Mouse (Mus musculus): ENCODE results near the gene Akt3. TPM values are rescaled to one million over a fixed set of nuclear protein-coding genes. Genes with fewer than 3 reads are reported as not detected.

Gene Akt3
- polyA plus RNA-seq, 1 experiment from 2014 or later = 2.3 TPM

GRCm38 (mm10) chr1:177013313-177013712, 244.7 kb downstream of the Akt3 start:
- Histone ChIP-seq H3K9me3 (ENCODE audit: control insufficient read depth, low read length) (no peaks in the 10 kb centered on the region), H3K4me1 (ENCODE audit: control insufficient read depth, insufficient read depth, low read length) (peaks cover 10% of the 10 kb centered on the region), H3K4me3 (ENCODE audit: low read length) (no peak overlapping the region), H3K27ac (ENCODE audit: low read length) (no peak overlapping the region), H3K9ac (ENCODE audit: low read depth, low read length) (no peak overlapping the region), H3K36me3 (ENCODE audit: control insufficient read depth, insufficient read depth, low read length) (no peaks in the 10 kb centered on the region), H3K4me2 (ENCODE audit: low read depth, low read length) (no peak overlapping the region), H3K27me3 (replicated peaks; ENCODE audit: control insufficient read depth, insufficient read depth, low read length) (no peaks in the 10 kb centered on the region)
- 70% methylated on average over 1 of the region's 1 CpGs for WGBS
- peak; percentile 68 for ATAC-seq

DNA sequence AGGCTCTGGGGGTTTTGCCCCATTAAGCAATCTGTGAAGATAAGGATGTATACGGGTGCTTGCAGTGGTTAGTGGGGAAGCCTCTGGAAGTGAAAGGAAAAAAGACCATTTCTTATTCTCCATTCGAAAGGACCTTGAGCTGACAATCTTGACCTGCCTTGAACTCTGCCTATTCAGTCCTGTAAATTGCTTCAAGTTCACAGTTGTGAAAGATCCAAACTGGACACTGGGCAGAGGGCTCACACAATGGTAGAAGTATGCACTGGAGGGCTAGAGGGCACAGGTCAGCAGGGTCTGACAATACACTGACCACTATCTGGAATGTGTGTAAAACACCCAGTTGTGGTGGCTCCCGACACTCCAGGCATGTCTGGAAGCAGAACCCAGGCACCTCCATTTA, 245.2 kb downstream of the Akt3 start:
- Histone ChIP-seq H3K4me1 (ENCODE audit: control insufficient read depth, insufficient read depth, low read length) (peaks cover 10% of the 10 kb centered on the region), H3K36me3 (ENCODE audit: control insufficient read depth, insufficient read depth, low read length) (no peaks in the 10 kb centered on the region), H3K27ac (ENCODE audit: low read length) (no peak overlapping the region), H3K4me2 (ENCODE audit: low read depth, low read length) (no peak overlapping the region), H3K9ac (ENCODE audit: low read depth, low read length) (no peak overlapping the region), H3K27me3 (replicated peaks; ENCODE audit: control insufficient read depth, insufficient read depth, low read length) (no peaks in the 10 kb centered on the region), H3K4me3 (ENCODE audit: low read length) (no peak overlapping the region), H3K9me3 (ENCODE audit: control insufficient read depth, low read length) (no peaks in the 10 kb centered on the region)
- 75% methylated on average over 3 of the region's 3 CpGs for WGBS
- no peak for ATAC-seq

DNA sequence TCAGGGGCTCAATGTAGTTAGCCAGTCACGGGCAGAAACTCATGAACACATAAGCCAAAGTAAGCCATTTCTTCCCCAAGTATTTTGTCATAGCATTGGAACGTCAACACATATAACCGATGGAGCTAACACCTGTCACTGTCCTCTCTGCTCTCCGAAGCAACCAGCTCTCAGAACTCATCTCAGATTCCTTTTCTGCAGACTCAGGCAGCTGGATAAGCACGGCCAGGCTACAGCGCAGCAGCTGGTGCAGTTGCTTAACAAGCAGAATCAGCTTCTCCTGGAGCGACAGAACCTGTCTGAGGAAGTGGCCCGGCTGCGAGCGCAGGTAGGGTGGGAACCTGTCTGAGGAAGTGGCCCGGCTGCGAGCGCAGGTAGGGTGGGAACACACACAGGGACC, 246.3 kb downstream of the Akt3 start:
- Histone ChIP-seq H3K4me2 (ENCODE audit: low read depth, low read length) (no peak overlapping the region), H3K27me3 (replicated peaks; ENCODE audit: control insufficient read depth, insufficient read depth, low read length) (no peaks in the 10 kb centered on the region), H3K27ac (ENCODE audit: low read length) (no peak overlapping the region), H3K9ac (ENCODE audit: low read depth, low read length) (no peak overlapping the region), H3K4me3 (ENCODE audit: low read length) (no peak overlapping the region), H3K36me3 (ENCODE audit: control insufficient read depth, insufficient read depth, low read length) (no peaks in the 10 kb centered on the region), H3K9me3 (ENCODE audit: control insufficient read depth, low read length) (no peaks in the 10 kb centered on the region), H3K4me1 (ENCODE audit: control insufficient read depth, insufficient read depth, low read length) (peaks cover 10% of the 10 kb centered on the region)
- 82% methylated on average over 13 of the region's 13 CpGs for WGBS
- ATAC-seq = no peak

GRCm38 (mm10) chr1:177010607-177011302, 247.2 kb downstream of the Akt3 start:
- no peaks in the 10 kb centered on the region for H3K27me3 ChIP-seq (replicated peaks; ENCODE audit: control insufficient read depth, insufficient read depth, low read length)
- no peaks in the 10 kb centered on the region for H3K9me3 ChIP-seq (ENCODE audit: control insufficient read depth, low read length)
- H3K9ac ChIP-seq (ENCODE audit: low read depth, low read length) = no peak overlapping the region
- ATAC-seq = no peak
- H3K4me2 ChIP-seq (ENCODE audit: low read depth, low read length) = no peak overlapping the region
- H3K27ac ChIP-seq (ENCODE audit: low read length) = no peak overlapping the region
- no peaks in the 10 kb centered on the region for H3K36me3 ChIP-seq (ENCODE audit: control insufficient read depth, insufficient read depth, low read length)
- peaks cover 10% of the 10 kb centered on the region for H3K4me1 ChIP-seq (ENCODE audit: control insufficient read depth, insufficient read depth, low read length)
- no peak overlapping the region for H3K4me3 ChIP-seq (ENCODE audit: low read length)
- WGBS = 75% methylated on average over 6 of the region's 6 CpGs

GRCm38 (mm10) chr1:177010041-177010440, 248.0 kb downstream of the Akt3 start:
- Histone ChIP-seq H3K27ac (ENCODE audit: low read length) (no peak overlapping the region), H3K9ac (ENCODE audit: low read depth, low read length) (no peak overlapping the region), H3K4me3 (ENCODE audit: low read length) (no peak overlapping the region), H3K4me2 (ENCODE audit: low read depth, low read length) (no peak overlapping the region), H3K4me1 (ENCODE audit: control insufficient read depth, insufficient read depth, low read length) (peaks cover 10% of the 10 kb centered on the region), H3K27me3 (replicated peaks; ENCODE audit: control insufficient read depth, insufficient read depth, low read length) (no peaks in the 10 kb centered on the region), H3K9me3 (ENCODE audit: control insufficient read depth, low read length) (no peaks in the 10 kb centered on the region), H3K36me3 (ENCODE audit: control insufficient read depth, insufficient read depth, low read length) (no peaks in the 10 kb centered on the region)
- WGBS = 58% methylated on average over 3 of the region's 3 CpGs
- ATAC-seq = no peak

- Histone ChIP-seq H3K4me1 (ENCODE audit: control insufficient read depth, insufficient read depth, low read length) (no peaks in the 10 kb centered on the region), H3K9me3 (ENCODE audit: control insufficient read depth, low read length) (no peaks in the 10 kb centered on the region), H3K9ac (ENCODE audit: low read depth, low read length) (no peak overlapping the region), H3K4me2 (ENCODE audit: low read depth, low read length) (no peak overlapping the region), H3K4me3 (ENCODE audit: low read length) (no peak overlapping the region), H3K27ac (ENCODE audit: low read length) (no peak overlapping the region), H3K36me3 (ENCODE audit: control insufficient read depth, insufficient read depth, low read length) (no peaks in the 10 kb centered on the region), H3K27me3 (replicated peaks; ENCODE audit: control insufficient read depth, insufficient read depth, low read length) (no peaks in the 10 kb centered on the region)
- 0 out of 2 replicates have a peak, but pooled peaks have one; percentile 21 for ATAC-seq
- WGBS = 70% methylated on average over 1 of the region's 1 CpGs
Measured at GRCm38 (mm10) chr1:177008777-177009176, 249.2 kb downstream of the Akt3 start.

DNA sequence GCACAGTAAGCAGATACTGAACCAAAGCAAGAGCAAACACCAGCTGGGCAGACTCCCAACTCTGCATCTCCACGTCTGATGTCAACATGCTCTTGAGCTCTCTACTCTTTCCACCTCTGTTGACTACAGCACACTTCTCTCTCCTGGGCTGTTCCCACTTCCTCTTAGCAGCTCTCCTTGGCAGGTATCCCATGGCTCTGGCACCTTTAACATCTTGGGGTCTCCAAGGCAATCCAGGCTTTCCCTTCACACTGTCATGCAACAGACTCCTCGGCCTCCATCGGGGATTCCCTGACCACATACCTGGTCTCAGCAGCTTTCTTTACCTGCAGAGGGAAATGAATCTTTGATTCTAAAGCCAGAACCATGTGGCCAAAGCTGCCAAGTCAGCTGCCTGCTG, 250.6 kb downstream of the Akt3 start:
- H3K27ac ChIP-seq (ENCODE audit: low read length) = no peak overlapping the region
- no peaks in the 10 kb centered on the region for H3K4me1 ChIP-seq (ENCODE audit: control insufficient read depth, insufficient read depth, low read length)
- H3K36me3 ChIP-seq (ENCODE audit: control insufficient read depth, insufficient read depth, low read length) = no peaks in the 10 kb centered on the region
- no peak overlapping the region for H3K4me3 ChIP-seq (ENCODE audit: low read length)
- no peak overlapping the region for H3K9ac ChIP-seq (ENCODE audit: low read depth, low read length)
- WGBS = 85% methylated on average over 3 of the region's 3 CpGs
- no peak overlapping the region for H3K4me2 ChIP-seq (ENCODE audit: low read depth, low read length)
- H3K9me3 ChIP-seq (ENCODE audit: control insufficient read depth, low read length) = no peaks in the 10 kb centered on the region
- H3K27me3 ChIP-seq (replicated peaks; ENCODE audit: control insufficient read depth, insufficient read depth, low read length) = no peaks in the 10 kb centered on the region
- ATAC-seq = no peak

GRCm38 (mm10) chr1:177004041-177004741, 253.8 kb downstream of the Akt3 start:
- 67% methylated on average over 4 of the region's 4 CpGs for WGBS
- no peaks in the 10 kb centered on the region for H3K27me3 ChIP-seq (replicated peaks; ENCODE audit: control insufficient read depth, insufficient read depth, low read length)
- ATAC-seq = peak; percentile 18

GRCm38 (mm10) chr1:177002951-177003350, 255.1 kb downstream of the Akt3 start:
- H3K27me3 ChIP-seq (replicated peaks; ENCODE audit: control insufficient read depth, insufficient read depth, low read length) = no peaks in the 10 kb centered on the region
- no peaks in the 10 kb centered on the region for H3K36me3 ChIP-seq (ENCODE audit: control insufficient read depth, insufficient read depth, low read length)
- H3K4me3 ChIP-seq (ENCODE audit: low read length) = no peak overlapping the region
- no peaks in the 10 kb centered on the region for H3K4me1 ChIP-seq (ENCODE audit: control insufficient read depth, insufficient read depth, low read length)
- no peaks in the 10 kb centered on the region for H3K9me3 ChIP-seq (ENCODE audit: control insufficient read depth, low read length)
- ATAC-seq = no peak
- H3K4me2 ChIP-seq (ENCODE audit: low read depth, low read length) = no peak overlapping the region
- no peak overlapping the region for H3K9ac ChIP-seq (ENCODE audit: low read depth, low read length)
- H3K27ac ChIP-seq (ENCODE audit: low read length) = no peak overlapping the region
- WGBS = 69% methylated on average over 6 of the region's 6 CpGs

More at GRCm38 (mm10) chr1:177004041-177004741, 253.8 kb downstream of the Akt3 start:
- no peak overlapping the region for H3K4me2 ChIP-seq (ENCODE audit: low read depth, low read length)
- no peak overlapping the region for H3K9ac ChIP-seq (ENCODE audit: low read depth, low read length)
- no peak overlapping the region for H3K4me3 ChIP-seq (ENCODE audit: low read length)
- no peaks in the 10 kb centered on the region for H3K36me3 ChIP-seq (ENCODE audit: control insufficient read depth, insufficient read depth, low read length)
- no peak overlapping the region for H3K27ac ChIP-seq (ENCODE audit: low read length)
- H3K4me1 ChIP-seq (ENCODE audit: control insufficient read depth, insufficient read depth, low read length) = no peaks in the 10 kb centered on the region
- no peaks in the 10 kb centered on the region for H3K9me3 ChIP-seq (ENCODE audit: control insufficient read depth, low read length)

Measured in intestine, embryonic 16.5 days (tissue).